8 mouse cellular contexts compared by ENCODE assay signal in the genomic region with DNA sequence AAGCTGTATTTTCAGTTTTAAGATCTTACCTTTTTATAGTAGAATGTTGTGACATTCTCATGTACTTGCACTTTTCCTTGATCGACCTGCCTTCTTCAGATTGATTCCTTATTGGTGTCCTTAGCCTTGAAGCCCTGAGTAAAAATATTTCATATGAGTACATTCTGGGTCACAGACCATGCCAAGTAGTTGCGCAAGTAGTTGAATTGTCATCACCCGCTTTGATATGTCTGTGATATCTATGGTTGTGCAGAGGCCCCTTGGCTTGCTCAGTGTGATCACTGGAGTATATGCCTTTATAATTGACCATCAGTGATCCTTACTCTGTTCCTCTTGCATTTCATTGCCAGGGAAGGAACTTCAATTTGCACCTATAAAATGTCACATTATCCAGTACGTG.
"Had no signal": no experiment of that assay in that cellular context is flagged by ENCODE, and none has a peak within 500 bp of the region (broad histone marks: within the 10 kb centered on the region; RNA-seq: fewer than 3 reads in every experiment).

No protein-coding gene starts in this region.

- DNase-seq: lung, adult 18-20 months; lung, embryonic 14.5 days; lung, postnatal 10 days; lung, postnatal 4 days; right cerebral cortex, postnatal 14 days; thymus, adult 18-20 months; thymus, postnatal 14 days; thymus, postnatal 36 days had no signal
